Mouse (Mus musculus) C2C12 (cell line): ENCODE measurements around the gene Cldn6. TPM values are rescaled to one million over a fixed set of nuclear protein-coding genes. Genes with fewer than 3 reads are reported as not detected.

ENCODE experiments used
- H3K27me3 ChIP-seq: one replicate; pipeline ENCODE4 v1.6.1; 2011; ENCODE audit not compliant: control insufficient read depth, insufficient read depth, insufficient read length
- H3K36me3 ChIP-seq: one replicate; pipeline ENCODE4 v1.6.1; 2011; ENCODE audit not compliant: control insufficient read depth, insufficient read depth
- H3K4me3 ChIP-seq: one replicate; pipeline ENCODE4 v1.5.1; 2011; ENCODE audit warnings: mild to moderate bottlenecking, control low read depth; ENCODE audit not compliant: poor library complexity, insufficient read depth, severe bottlenecking
- H3K79me2 ChIP-seq: one replicate; pipeline ENCODE4 v1.6.1; 2011; ENCODE audit not compliant: control insufficient read depth, insufficient read depth
- H3K79me3 ChIP-seq: one replicate; pipeline ENCODE4 v1.6.1; 2011; ENCODE audit warnings: low read depth, control low read depth
- H3ac ChIP-seq: one replicate; pipeline ENCODE3; 2011; ENCODE audit warnings: low read depth; ENCODE audit not compliant: control insufficient read depth, insufficient read length
- CEBPB ChIP-seq: IDR thresholded peaks from one replicate; pipeline ENCODE4 v1.6.1; 2011; ENCODE audit warnings: low read depth, mild to moderate bottlenecking, control low read depth, moderate library complexity
- CTCF ChIP-seq: IDR thresholded peaks from one replicate; pipeline ENCODE4 v1.5.1; 2011; ENCODE audit not compliant: control insufficient read depth, insufficient read depth, insufficient read length
- FOSL1 ChIP-seq: IDR thresholded peaks from one replicate; pipeline ENCODE4 v1.8.0; 2011; ENCODE audit warnings: mild to moderate bottlenecking, low read length; ENCODE audit not compliant: poor library complexity, insufficient read depth, severe bottlenecking
- MAX ChIP-seq: IDR thresholded peaks from one replicate; pipeline ENCODE4 v1.6.1; 2011; ENCODE audit warnings: mild to moderate bottlenecking, control low read depth
- MYOD1 ChIP-seq: IDR thresholded peaks from one replicate; pipeline ENCODE4 v1.6.1; 2011; ENCODE audit warnings: low read depth; ENCODE audit not compliant: control insufficient read depth, insufficient read length
- MYOG ChIP-seq: IDR thresholded peaks from one replicate; pipeline ENCODE4 v1.6.1; 2011; ENCODE audit not compliant: control insufficient read depth, insufficient read length; ENCODE audit errors: extremely low read depth
- USF1 ChIP-seq: IDR thresholded peaks from one replicate; pipeline ENCODE4 v1.6.1; 2011; ENCODE audit warnings: low read depth, mild to moderate bottlenecking, control low read depth, moderate library complexity
- polyA plus RNA-seq: library from polyadenylated mRNA; unstranded; fragments of >200 nt; fragmentation: generic; extraction: Trizol; gene quantifications from one replicate; pipeline ENCODE4 v1.2.1, GENCODE M21; 2012; ENCODE audit warnings: missing spikeins

The Cldn6 gene
- polyA plus RNA-seq, 1 experiment = not detected

DNA sequence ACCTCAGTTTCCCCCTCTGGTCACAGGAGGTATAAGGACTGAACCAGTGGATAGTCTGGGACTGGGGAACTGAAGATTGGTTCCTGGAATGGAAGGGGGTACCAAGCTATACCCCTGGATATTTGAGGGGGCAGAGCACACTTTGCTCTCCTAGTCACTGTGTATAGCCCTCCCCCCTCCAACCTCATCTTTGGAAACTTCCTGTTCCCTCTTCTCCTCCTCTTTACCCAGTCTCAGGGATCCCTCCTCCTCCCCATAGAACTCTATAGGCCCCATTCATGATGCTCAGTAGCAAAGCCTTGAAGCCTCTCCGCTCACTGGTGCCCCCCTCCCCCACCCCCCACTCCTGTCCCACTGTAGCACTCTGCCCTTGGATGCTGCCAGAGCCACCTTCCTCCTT, 40.4 kb downstream of the Cldn6 start:
- H3K79me3 ChIP-seq = no peaks in the 10 kb centered on the region
- TF ChIP-seq CTCF (no peak), USF1 (no peak), FOSL1 (no peak), MYOD1 (no peak), MYOG (no peak), CEBPB (no peak), MAX (no peak)
- H3K27me3 ChIP-seq = peaks cover 7% of the 10 kb centered on the region
- no peak overlapping the region for H3K4me3 ChIP-seq
- H3ac ChIP-seq = no peak overlapping the region
- H3K36me3 ChIP-seq = no peaks in the 10 kb centered on the region
- no peaks in the 10 kb centered on the region for H3K79me2 ChIP-seq

DNA sequence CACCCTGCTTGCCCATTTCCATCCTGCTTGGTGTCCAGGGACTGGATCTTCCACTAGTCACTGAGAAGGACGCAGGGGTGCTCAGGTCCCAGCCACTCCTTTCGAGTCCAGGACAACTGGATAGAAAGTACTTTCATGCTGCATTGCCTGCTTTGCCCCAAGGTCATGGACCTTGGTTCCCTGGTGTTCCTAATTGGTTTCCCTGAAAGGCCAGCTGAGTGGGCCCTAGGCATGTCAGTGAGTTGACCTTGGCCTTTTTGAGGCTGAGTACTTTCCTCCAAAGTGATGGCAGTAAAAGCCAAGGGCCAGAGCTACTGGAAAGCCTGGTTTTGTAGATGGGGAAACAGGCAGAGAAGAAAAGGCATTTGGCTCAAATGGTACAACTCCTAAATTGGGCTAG, 42.8 kb downstream of the Cldn6 start:
- Histone ChIP-seq H3K79me3 (no peaks in the 10 kb centered on the region), H3ac (no peak overlapping the region), H3K36me3 (no peaks in the 10 kb centered on the region), H3K27me3 (no peaks in the 10 kb centered on the region), H3K4me3 (no peak overlapping the region), H3K79me2 (peaks cover 3% of the 10 kb centered on the region)
- TF ChIP-seq FOSL1 = no peak
- TF ChIP-seq CTCF = no peak
- no peak for TF ChIP-seq MYOG
- TF ChIP-seq USF1 = no peak
- no peak for TF ChIP-seq MYOD1
- no peak for TF ChIP-seq MAX

DNA sequence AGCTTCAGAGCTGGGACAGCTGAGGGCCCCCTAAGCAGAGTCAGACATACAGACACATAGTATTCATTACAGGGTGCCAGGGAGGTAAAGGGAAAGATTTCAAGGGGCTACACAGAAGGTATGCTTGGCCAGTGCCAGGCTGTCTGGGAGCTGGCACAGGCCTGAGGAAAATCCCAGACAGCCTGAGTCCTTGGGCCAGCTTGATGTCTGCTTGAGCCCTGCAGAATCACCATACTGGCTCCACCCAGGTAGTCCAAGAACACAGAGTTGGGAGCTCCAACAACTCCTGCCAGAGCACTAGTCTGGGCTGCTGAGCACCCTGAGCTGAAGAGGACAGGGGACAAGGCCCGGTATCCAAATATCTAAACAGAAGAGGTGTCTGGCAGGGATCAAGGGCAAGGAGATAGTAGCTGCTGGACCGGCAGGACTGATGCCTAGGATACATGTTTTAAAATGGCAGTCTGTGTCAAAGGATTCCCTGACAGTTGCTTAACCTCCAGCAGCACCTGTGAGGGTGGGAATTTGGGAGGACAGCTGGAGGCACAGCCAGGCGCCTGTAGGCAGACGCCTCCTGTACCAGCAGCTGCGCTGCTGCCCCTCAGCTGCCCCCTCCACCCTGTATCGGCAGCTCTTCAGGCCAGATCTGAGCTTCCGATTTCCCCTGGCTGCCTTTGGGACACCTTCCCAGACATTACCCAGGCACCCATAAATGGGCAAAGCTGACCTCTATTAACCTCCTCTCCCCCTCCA, 43.5 kb downstream of the Cldn6 start, which contains the start of gene 1520401A03Rik:
TSS of gene 1520401A03Rik (minus strand) at position 408 of the 750 bp plus-strand sequence.
- Histone ChIP-seq H3K4me3 (no peak within 1 kb of the TSS), H3K36me3 (no peaks in the 10 kb centered on the region), H3K27me3 (no peaks in the 10 kb centered on the region), H3ac (no peak within 1 kb of the TSS), H3K79me2 (peaks cover 9% of the 10 kb centered on the region), H3K79me3 (peaks cover 3% of the 10 kb centered on the region)
- TF ChIP-seq FOSL1 = no peak
- TF ChIP-seq MAX = no peak
- TF ChIP-seq CTCF = no peak
- TF ChIP-seq MYOD1 = no peak
- no peak for TF ChIP-seq USF1
- TF ChIP-seq CEBPB = no peak
- no peak for TF ChIP-seq MYOG

DNA sequence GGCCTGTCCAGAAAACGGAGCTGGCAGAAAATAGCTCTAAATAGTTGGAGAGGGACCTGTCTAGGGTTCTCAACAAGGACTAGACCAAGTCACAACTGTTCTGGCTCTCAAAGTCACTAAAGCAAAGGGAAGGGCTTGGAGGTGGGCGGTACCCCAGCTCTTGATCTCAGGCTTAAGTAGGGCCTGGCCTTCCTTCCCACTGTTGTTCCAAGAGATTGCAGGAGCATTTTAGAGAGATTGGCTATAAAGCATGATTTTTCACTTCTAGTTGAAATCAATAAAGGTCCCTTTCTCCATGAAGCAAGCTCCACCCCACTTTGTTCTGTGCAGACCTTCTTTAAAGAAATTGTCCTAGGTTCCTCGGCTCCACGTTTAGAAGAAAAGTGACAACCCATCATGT, 46.4 kb downstream of the Cldn6 start:
- TF ChIP-seq MYOG (no peak), USF1 (no peak), MAX (no peak), CTCF (no peak), CEBPB (no peak), FOSL1 (no peak), MYOD1 (no peak)
- H3K4me3 ChIP-seq = peak overlapping the region; percentile 64
- H3ac ChIP-seq = peak overlapping the region; percentile 51
- H3K27me3 ChIP-seq = no peaks in the 10 kb centered on the region
- peaks cover 7% of the 10 kb centered on the region for H3K79me3 ChIP-seq
- no peaks in the 10 kb centered on the region for H3K36me3 ChIP-seq
- H3K79me2 ChIP-seq = peaks cover 13% of the 10 kb centered on the region

DNA sequence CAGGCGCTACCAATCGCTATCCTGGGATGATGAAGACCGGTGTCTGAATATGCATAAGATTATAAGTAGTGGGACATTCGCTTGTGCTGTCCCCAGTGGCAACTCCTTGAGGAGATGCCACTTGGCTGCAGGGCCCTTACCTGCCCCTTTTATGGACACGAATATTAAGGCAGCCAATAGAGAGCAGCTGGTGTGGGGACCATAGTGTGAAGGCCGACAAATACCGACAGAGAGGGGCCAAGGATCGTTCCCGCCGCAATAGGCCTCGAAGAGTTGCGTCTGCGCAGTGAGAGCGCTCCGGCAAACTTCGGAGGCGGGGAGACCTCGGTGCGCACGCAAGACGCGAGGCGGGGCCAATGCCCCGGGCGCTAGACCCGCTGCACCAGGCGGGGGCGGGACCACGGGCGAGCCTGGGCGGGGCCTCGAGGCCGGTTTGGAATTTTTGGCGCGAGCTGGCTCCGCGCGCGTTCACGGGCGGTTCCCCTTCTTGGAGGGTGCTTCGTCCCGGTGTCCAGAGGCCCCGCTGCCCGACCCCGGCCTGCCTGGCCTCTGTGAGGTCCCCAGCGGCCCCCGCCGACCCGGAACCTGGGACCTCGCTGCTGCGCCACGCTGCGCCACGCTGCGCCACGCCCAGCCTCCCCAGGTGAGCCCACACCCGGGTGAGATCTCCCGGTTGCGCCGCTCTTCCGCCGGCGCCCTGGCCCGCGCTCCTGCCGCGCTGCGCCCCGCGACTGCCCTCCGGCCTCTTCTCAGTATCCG, 47.1 kb downstream of the Cldn6 start, which contains the start of gene Pkmyt1:
TSS of gene Pkmyt1 (plus strand) at position 338 of the 759 bp plus-strand sequence.
- peak within 1 kb of the TSS; percentile 90 for H3ac ChIP-seq
- TF ChIP-seq MAX (peak; percentile 46), FOSL1 (no peak)
- H3K4me3 ChIP-seq = peak within 1 kb of the TSS; percentile 64
- peaks cover 13% of the 10 kb centered on the region for H3K79me2 ChIP-seq
- no peaks in the 10 kb centered on the region for H3K27me3 ChIP-seq
- peaks cover 7% of the 10 kb centered on the region for H3K79me3 ChIP-seq
- H3K36me3 ChIP-seq = no peaks in the 10 kb centered on the region
